Mouse (Mus musculus): Measurements from ENCODE around the gene Cited2. TPM values are rescaled to one million over a fixed set of nuclear protein-coding genes. Genes with fewer than 3 reads are reported as not detected.

The Cited2 gene
- polyA plus RNA-seq, 1 experiment, result 49.1 TPM

DNA sequence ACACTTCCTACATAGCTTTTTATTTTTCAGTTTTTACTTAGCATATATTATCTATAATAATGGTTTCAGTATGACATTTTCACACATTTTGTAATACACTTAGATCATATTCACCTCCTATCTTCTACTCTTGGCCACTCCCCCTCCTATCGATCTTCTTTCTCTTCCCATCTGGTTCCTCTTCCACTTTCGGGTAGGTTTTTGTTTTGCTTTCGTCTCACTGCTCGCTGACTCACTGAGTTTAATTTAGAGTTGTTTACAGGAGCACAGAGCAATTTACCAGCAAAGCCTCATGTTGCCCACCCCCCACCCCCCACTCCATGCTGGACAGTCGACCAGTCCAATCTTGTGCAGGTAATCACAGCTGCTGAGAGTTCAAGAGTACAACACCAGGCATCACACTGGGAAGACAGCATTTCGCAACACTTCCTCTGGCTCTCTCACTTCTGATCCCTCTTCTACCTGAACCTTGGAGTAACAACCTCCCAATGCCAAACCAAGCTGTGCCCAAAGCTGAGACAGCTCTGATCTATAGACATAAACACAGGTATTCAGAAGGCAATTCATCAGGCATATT, 39.1 kb upstream of the Cited2 start:
- Histone ChIP-seq H3K27ac (ENCODE audit: control insufficient read depth, insufficient read depth, low read depth, low read length, poor library complexity) (peak overlapping the region; percentile 24; the same call in 1 of the 2 replicates), H3K4me1 (ENCODE audit: control insufficient read depth, insufficient read depth, low read length) (no peaks in the 10 kb centered on the region; the same call in 1 of the 2 replicates), H3K4me3 (replicated peaks; ENCODE audit: control insufficient read depth, low read depth, low read length) (peak overlapping the region; percentile 56)
- 9% methylated on average over 6 of the region's 6 CpGs for WGBS
- TF ChIP-seq POLR2A (IDR thresholded peaks at IDR 0.05; ENCODE audit: borderline replicate concordance, control insufficient read depth, low read depth, low read length) (no peak; the same call in 1 of the 2 replicates), CTCF (IDR thresholded peaks at IDR 0.05; ENCODE audit: control insufficient read depth, insufficient read depth, low read length) (no peak)

DNA sequence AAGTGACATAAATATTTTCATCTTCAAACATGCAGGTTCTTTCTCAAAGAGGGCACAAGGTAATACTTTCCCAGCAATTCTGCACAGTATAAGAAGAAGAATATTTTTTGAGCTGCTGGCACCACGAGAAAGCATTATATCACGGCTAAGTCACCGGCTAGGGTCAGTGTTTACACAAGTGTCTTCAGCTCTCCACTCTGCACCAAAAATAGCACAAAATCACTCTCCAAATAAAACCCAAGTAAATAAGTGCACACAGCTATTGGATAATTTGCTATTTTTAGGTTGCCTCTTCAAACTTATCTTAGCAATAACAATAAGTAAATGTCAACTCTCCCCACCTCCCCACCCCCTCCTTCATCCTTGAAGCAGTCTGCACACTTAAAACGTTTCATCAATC, 33.2 kb upstream of the Cited2 start:
- Histone ChIP-seq H3K27ac (ENCODE audit: control insufficient read depth, insufficient read depth, low read depth, low read length, poor library complexity) (no peak overlapping the region), H3K4me1 (ENCODE audit: control insufficient read depth, insufficient read depth, low read length) (no peaks in the 10 kb centered on the region; the same call in 1 of the 2 replicates), H3K4me3 (replicated peaks; ENCODE audit: control insufficient read depth, low read depth, low read length) (no peak overlapping the region)
- 82% methylated on average over 4 of the region's 4 CpGs for WGBS
- TF ChIP-seq CTCF (IDR thresholded peaks at IDR 0.05; ENCODE audit: control insufficient read depth, insufficient read depth, low read length), result no peak
- no peak for TF ChIP-seq POLR2A (IDR thresholded peaks at IDR 0.05; ENCODE audit: borderline replicate concordance, control insufficient read depth, low read depth, low read length)

DNA sequence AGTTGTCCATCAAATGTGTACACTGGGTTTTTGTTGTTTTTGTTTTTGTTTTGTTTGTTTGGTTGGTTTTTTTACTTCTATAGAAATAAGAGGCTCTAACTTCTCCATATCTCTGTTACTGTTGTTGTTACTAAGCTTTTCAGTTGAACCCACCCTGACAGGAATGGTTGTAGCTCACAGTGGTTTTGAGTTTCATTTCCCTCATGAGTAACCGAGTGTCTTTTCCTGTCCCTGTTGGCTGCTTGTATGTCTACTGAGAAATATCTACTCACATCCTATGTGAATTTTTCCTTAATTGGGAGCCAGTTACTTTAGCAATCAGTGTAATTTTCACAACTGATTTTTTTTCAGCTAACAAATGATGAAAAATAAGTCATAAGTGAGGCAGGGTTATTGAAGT, 31.3 kb upstream of the Cited2 start:
- H3K4me3 ChIP-seq (replicated peaks; ENCODE audit: control insufficient read depth, low read depth, low read length), result no peak overlapping the region
- WGBS, result 0% methylated on average over 1 of the region's 1 CpGs
- no peak for TF ChIP-seq CTCF (IDR thresholded peaks at IDR 0.05; ENCODE audit: control insufficient read depth, insufficient read depth, low read length)
- no peak for TF ChIP-seq POLR2A (IDR thresholded peaks at IDR 0.05; ENCODE audit: borderline replicate concordance, control insufficient read depth, low read depth, low read length)
- no peaks in the 10 kb centered on the region; the same call in 1 of the 2 replicates for H3K4me1 ChIP-seq (ENCODE audit: control insufficient read depth, insufficient read depth, low read length)
- H3K27ac ChIP-seq (ENCODE audit: control insufficient read depth, insufficient read depth, low read depth, low read length, poor library complexity), result no peak overlapping the region

DNA sequence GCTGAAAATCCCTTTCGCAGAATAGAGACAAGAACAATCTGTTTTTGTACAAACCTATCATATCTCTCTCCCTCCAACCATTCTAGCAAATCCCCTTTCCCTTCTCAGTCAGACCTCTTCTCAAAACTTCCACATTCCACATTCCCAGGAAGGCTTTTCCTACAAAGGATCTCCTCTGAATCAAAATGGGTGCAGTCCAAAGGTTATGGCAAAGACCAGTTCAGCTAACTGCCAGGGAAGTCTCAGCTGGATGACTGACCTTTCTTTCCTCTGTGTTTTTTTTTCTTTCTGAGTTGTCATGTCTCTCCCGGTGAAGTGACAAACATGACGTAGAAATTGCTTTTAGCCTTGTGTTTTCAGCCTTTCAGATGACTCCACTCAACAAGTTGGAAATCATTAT, 27.2 kb upstream of the Cited2 start:
- Histone ChIP-seq H3K4me3 (replicated peaks; ENCODE audit: control insufficient read depth, low read depth, low read length) (no peak overlapping the region), H3K4me1 (ENCODE audit: control insufficient read depth, insufficient read depth, low read length) (no peaks in the 10 kb centered on the region; the same call in 1 of the 2 replicates), H3K27ac (ENCODE audit: control insufficient read depth, insufficient read depth, low read depth, low read length, poor library complexity) (no peak overlapping the region)
- 90% methylated on average over 3 of the region's 3 CpGs for WGBS
- no peak for TF ChIP-seq CTCF (IDR thresholded peaks at IDR 0.05; ENCODE audit: control insufficient read depth, insufficient read depth, low read length)
- TF ChIP-seq POLR2A (IDR thresholded peaks at IDR 0.05; ENCODE audit: borderline replicate concordance, control insufficient read depth, low read depth, low read length), result no peak

DNA sequence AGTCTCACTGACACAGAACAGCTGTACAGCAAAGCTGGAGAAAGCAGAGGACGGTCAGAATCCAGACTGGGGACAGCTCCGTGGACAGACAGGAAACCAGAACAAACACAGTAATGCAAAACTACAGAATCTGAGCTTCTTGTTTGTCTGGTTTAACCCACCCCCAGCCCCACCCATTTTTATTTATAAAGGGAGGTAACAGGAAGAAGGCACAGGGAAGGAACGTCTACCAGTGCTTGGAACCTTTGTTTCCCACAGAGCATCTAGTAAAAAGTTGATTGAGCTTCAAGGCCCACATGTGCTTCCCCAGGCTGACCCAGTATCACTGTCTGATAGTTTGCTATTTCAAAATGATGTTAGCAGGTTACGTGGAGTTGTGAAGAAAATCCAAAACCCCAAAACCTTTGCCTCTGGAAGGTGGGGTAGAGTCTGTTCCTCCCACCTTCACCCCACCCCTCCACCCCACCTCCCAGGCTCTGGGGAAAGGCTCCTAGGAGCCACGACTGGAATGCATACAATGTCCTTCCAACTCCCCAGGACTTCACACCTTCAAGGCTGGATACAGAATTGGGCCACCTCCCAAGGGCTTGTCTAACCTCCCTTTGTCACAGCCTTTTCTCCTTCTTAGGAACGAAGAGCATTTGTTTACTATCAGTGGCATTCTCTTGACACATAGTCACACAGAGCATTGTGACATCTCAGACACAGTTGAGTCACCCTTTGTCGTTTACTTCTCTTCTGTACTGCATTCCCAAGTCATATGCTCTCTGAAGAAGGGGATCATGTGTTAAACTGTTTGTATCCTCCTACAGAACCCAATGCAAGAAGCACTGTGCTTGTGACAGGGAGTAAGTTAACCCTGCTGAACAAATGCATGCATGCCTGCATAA, 25.4 kb upstream of the Cited2 start:
- Histone ChIP-seq H3K4me3 (replicated peaks; ENCODE audit: control insufficient read depth, low read depth, low read length) (no peak overlapping the region), H3K4me1 (ENCODE audit: control insufficient read depth, insufficient read depth, low read length) (no peaks in the 10 kb centered on the region; the same call in 1 of the 2 replicates), H3K27ac (ENCODE audit: control insufficient read depth, insufficient read depth, low read depth, low read length, poor library complexity) (no peak overlapping the region)
- WGBS, result 54% methylated on average over 7 of the region's 7 CpGs
- TF ChIP-seq CTCF (IDR thresholded peaks at IDR 0.05; ENCODE audit: control insufficient read depth, insufficient read depth, low read length), result no peak
- no peak for TF ChIP-seq POLR2A (IDR thresholded peaks at IDR 0.05; ENCODE audit: borderline replicate concordance, control insufficient read depth, low read depth, low read length)

DNA sequence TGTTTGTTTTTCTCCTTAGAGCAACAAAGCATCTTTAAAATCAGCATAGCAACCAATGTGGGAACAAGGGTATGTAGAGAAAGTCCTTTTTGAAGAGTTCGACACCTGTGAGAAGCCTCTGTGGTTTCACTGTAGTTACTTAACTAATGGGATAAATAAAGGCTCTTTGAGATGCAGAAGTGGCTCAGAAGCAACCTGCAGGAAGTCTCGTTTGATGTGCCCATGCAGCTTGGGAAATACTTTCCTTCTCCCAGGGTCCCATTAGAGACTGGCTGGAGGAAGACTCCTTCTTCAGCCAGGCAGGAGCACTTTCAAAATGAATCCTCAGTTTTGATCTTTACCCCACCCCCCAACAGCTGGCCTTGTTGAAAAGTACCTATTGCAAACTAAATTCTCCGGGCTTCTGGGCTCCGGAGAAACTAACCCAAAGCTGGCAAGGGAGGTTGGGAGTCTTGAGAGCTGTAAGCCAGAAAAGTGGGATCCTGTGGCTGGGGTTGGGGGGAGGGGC, 17.5 kb upstream of the Cited2 start:
- TF ChIP-seq CTCF (IDR thresholded peaks at IDR 0.05; ENCODE audit: control insufficient read depth, insufficient read depth, low read length) (no peak), POLR2A (IDR thresholded peaks at IDR 0.05; ENCODE audit: borderline replicate concordance, control insufficient read depth, low read depth, low read length) (no peak)
- no peaks in the 10 kb centered on the region for H3K4me1 ChIP-seq (ENCODE audit: control insufficient read depth, insufficient read depth, low read length)
- no peak overlapping the region for H3K27ac ChIP-seq (ENCODE audit: control insufficient read depth, insufficient read depth, low read depth, low read length, poor library complexity)
- no peak overlapping the region for H3K4me3 ChIP-seq (replicated peaks; ENCODE audit: control insufficient read depth, low read depth, low read length)
- 45% methylated on average over 4 of the region's 4 CpGs for WGBS

DNA sequence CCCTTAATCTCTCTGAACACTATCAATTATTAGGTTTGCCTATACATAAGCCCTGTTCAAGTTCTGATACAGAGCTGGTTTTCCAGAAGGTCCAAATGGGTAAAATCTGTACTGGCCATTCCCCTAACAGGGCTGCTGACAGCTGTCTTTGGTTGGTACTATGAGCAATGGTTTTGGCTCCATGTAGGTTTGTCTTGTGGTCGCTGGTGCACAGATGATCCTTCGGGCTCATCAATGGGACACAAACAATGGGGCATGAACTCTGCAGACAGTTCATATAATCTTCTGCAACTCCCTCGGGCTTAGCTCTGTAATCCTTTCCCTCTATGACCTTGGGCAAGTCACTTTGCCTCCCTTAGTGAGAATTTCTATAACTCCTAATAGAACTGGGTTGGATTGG, 12.3 kb upstream of the Cited2 start:
- TF ChIP-seq CTCF (IDR thresholded peaks at IDR 0.05; ENCODE audit: control insufficient read depth, insufficient read depth, low read length) (no peak), POLR2A (IDR thresholded peaks at IDR 0.05; ENCODE audit: borderline replicate concordance, control insufficient read depth, low read depth, low read length) (no peak)
- 76% methylated on average over 3 of the region's 3 CpGs for WGBS
- Histone ChIP-seq H3K4me3 (replicated peaks; ENCODE audit: control insufficient read depth, low read depth, low read length) (no peak overlapping the region), H3K27ac (ENCODE audit: control insufficient read depth, insufficient read depth, low read depth, low read length, poor library complexity) (no peak overlapping the region), H3K4me1 (ENCODE audit: control insufficient read depth, insufficient read depth, low read length) (no peaks in the 10 kb centered on the region)

DNA sequence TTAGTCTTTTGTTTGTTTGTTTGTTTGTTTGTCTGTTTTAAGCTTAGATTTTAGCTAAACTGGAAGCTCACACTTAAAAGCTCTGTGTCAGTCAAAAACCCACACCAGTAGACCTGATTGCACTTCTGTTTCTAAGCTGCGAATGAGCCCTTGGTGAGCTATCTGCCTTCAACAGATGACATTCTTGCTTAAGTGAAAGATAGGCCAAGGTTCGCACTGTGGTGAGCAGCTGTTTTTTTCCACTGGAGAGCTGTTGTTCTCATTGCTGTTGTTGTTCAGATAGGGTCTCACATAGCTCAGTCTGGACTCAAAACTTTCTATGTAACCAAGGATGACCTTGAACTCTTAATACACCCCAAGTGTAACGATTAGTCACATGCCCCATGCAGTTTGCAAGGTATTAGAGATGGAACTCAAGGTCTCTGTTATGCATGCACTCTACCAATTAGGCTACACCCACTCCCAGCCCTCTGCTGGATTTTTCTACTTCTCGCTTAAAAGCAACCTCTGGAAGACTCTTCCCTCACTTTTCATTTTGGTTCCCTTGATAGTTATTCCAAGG, 3.9 kb upstream of the Cited2 start:
- Histone ChIP-seq H3K4me3 (replicated peaks; ENCODE audit: control insufficient read depth, low read depth, low read length) (no peak overlapping the region), H3K4me1 (ENCODE audit: control insufficient read depth, insufficient read depth, low read length) (no peaks in the 10 kb centered on the region), H3K27ac (ENCODE audit: control insufficient read depth, insufficient read depth, low read depth, low read length, poor library complexity) (no peak overlapping the region)
- WGBS, result 65% methylated on average over 4 of the region's 4 CpGs
- TF ChIP-seq CTCF (IDR thresholded peaks at IDR 0.05; ENCODE audit: control insufficient read depth, insufficient read depth, low read length) (no peak), POLR2A (IDR thresholded peaks at IDR 0.05; ENCODE audit: borderline replicate concordance, control insufficient read depth, low read depth, low read length) (no peak)
